Mouse (Mus musculus): Measurements from ENCODE around the gene Babam2. TPM values are rescaled to one million over a fixed set of nuclear protein-coding genes. Genes with fewer than 3 reads are reported as not detected.

The Babam2 gene
- total and polyA plus RNA-seq, 2 experiments from 2014 or later = 30.9 to 58.9 TPM

- ATAC-seq (ENCODE audit: low FRiP score) (no peak), DNase-seq (ENCODE audit: low spot score) (no peak)
- Histone ChIP-seq H3K27ac (ENCODE audit: low read depth, low read length) (no peak overlapping the region), H3K27me3 (ENCODE audit: insufficient read depth, low read length) (no peaks in the 10 kb centered on the region), H3K9ac (replicated peaks; ENCODE audit: low read length, poor library complexity, severe bottlenecking) (no peak overlapping the region), H3K36me3 (ENCODE audit: insufficient read depth, low read length) (no peaks in the 10 kb centered on the region), H3K4me2 (ENCODE audit: low read depth, low read length, poor library complexity, severe bottlenecking) (no peak overlapping the region), H3K4me3 (ENCODE audit: low read depth, low read length) (no peak overlapping the region), H3K4me1 (ENCODE audit: insufficient read depth, low read length) (no peaks in the 10 kb centered on the region), H3K9me3 (ENCODE audit: low read length) (no peaks in the 10 kb centered on the region)
- no peak for TF ChIP-seq CTCF (IDR thresholded peaks at IDR 0.05)
- WGBS = 94% methylated on average over 3 of the region's 3 CpGs
These were observed 9.5 kb upstream of the Babam2 start for GRCm38 (mm10) chr5:31687972-31688371.

GRCm38 (mm10) chr5:31693191-31693590 is 4.3 kb upstream of the Babam2 start:
- H3K4me3 ChIP-seq (ENCODE audit: low read depth, low read length) = no peak overlapping the region
- no peak for TF ChIP-seq CTCF (IDR thresholded peaks at IDR 0.05)
- no peak for DNase-seq (ENCODE audit: low spot score)
- H3K27ac ChIP-seq (ENCODE audit: low read depth, low read length) = no peak overlapping the region
- no peak for ATAC-seq (ENCODE audit: low FRiP score)
- 0 out of 2 replicates have a peak, but pooled peaks cover 4% of the 10 kb centered on the region for H3K4me1 ChIP-seq (ENCODE audit: insufficient read depth, low read length)
- no peaks in the 10 kb centered on the region for H3K9me3 ChIP-seq (ENCODE audit: low read length)
- H3K9ac ChIP-seq (replicated peaks; ENCODE audit: low read length, poor library complexity, severe bottlenecking) = no peak overlapping the region
- no peaks in the 10 kb centered on the region for H3K36me3 ChIP-seq (ENCODE audit: insufficient read depth, low read length)
- H3K4me2 ChIP-seq (ENCODE audit: low read depth, low read length, poor library complexity, severe bottlenecking) = no peak overlapping the region
- H3K27me3 ChIP-seq (ENCODE audit: insufficient read depth, low read length) = no peaks in the 10 kb centered on the region

- H3K4me2 ChIP-seq (ENCODE audit: low read depth, low read length, poor library complexity, severe bottlenecking) = peak within 1 kb of the TSS; percentile 72
- no peak for DNase-seq (ENCODE audit: low spot score)
- peak within 1 kb of the TSS; percentile 76 for H3K9ac ChIP-seq (replicated peaks; ENCODE audit: low read length, poor library complexity, severe bottlenecking)
- H3K27me3 ChIP-seq (ENCODE audit: insufficient read depth, low read length) = no peaks in the 10 kb centered on the region
- peak within 1 kb of the TSS; percentile 74 for H3K27ac ChIP-seq (ENCODE audit: low read depth, low read length)
- no peaks in the 10 kb centered on the region for H3K9me3 ChIP-seq (ENCODE audit: low read length)
- 7% methylated on average over 18 of the region's 18 CpGs for WGBS
- TF ChIP-seq CTCF (IDR thresholded peaks at IDR 0.05) = no peak
- ATAC-seq (ENCODE audit: low FRiP score) = peak; percentile 1; the same call in 1 of the 2 replicates
- H3K4me3 ChIP-seq (ENCODE audit: low read depth, low read length) = peak within 1 kb of the TSS; percentile 70
- H3K36me3 ChIP-seq (ENCODE audit: insufficient read depth, low read length) = no peaks in the 10 kb centered on the region
- H3K4me1 ChIP-seq (ENCODE audit: insufficient read depth, low read length) = 0 out of 2 replicates have a peak, but pooled peaks cover 4% of the 10 kb centered on the region
These were observed 377 bp upstream of the Babam2 start, which contains the start of gene Rbks for GRCm38 (mm10) chr5:31696971-31697643. TSS of gene Rbks (minus strand) at chr5:31697627.

- peak overlapping the region; percentile 72 for H3K4me2 ChIP-seq (ENCODE audit: low read depth, low read length, poor library complexity, severe bottlenecking)
- ATAC-seq (ENCODE audit: low FRiP score) (peak; percentile 85), DNase-seq (ENCODE audit: low spot score) (peak; percentile 86)
- H3K9me3 ChIP-seq (ENCODE audit: low read length) = no peaks in the 10 kb centered on the region
- WGBS = 2% methylated on average over 16 of the region's 16 CpGs
- no peaks in the 10 kb centered on the region for H3K27me3 ChIP-seq (ENCODE audit: insufficient read depth, low read length)
- H3K4me3 ChIP-seq (ENCODE audit: low read depth, low read length) = peak overlapping the region; percentile 70
- 0 out of 2 replicates have a peak, but pooled peaks cover 4% of the 10 kb centered on the region for H3K4me1 ChIP-seq (ENCODE audit: insufficient read depth, low read length)
- peak overlapping the region; percentile 74 for H3K27ac ChIP-seq (ENCODE audit: low read depth, low read length)
- TF ChIP-seq CTCF (IDR thresholded peaks at IDR 0.05) = no peak
- H3K9ac ChIP-seq (replicated peaks; ENCODE audit: low read length, poor library complexity, severe bottlenecking) = peak overlapping the region; percentile 76
- H3K36me3 ChIP-seq (ENCODE audit: insufficient read depth, low read length) = no peaks in the 10 kb centered on the region
These were observed 828 bp downstream of the Babam2 start for GRCm38 (mm10) chr5:31698297-31698726.

DNA sequence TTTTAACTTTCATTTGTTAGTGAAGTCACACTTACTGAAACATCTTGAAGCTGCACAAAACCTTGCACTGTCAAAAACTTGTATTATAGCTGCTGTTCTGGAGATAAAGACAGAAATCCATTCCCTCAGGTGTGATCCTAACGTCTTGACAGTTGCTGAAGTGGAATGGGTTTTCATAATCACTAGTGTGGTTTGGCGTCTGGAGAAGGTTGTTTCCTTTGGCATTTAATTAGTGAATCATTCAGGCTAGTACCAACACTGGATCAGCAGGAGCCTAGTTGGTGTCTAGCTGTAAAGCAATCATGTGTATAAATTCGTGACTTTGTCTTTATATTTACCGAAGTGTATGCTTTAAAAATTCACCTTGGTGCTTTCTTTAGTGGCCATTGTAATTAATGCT is 1.4 kb downstream of the Babam2 start:
- DNase-seq (ENCODE audit: low spot score) (no peak), ATAC-seq (ENCODE audit: low FRiP score) (no peak)
- Histone ChIP-seq H3K4me1 (ENCODE audit: insufficient read depth, low read length) (0 out of 2 replicates have a peak, but pooled peaks cover 4% of the 10 kb centered on the region), H3K27ac (ENCODE audit: low read depth, low read length) (no peak overlapping the region), H3K4me3 (ENCODE audit: low read depth, low read length) (peak overlapping the region; percentile 70; the same call in 1 of the 2 replicates), H3K9me3 (ENCODE audit: low read length) (no peaks in the 10 kb centered on the region), H3K27me3 (ENCODE audit: insufficient read depth, low read length) (no peaks in the 10 kb centered on the region), H3K9ac (replicated peaks; ENCODE audit: low read length, poor library complexity, severe bottlenecking) (no peak overlapping the region), H3K4me2 (ENCODE audit: low read depth, low read length, poor library complexity, severe bottlenecking) (peak overlapping the region; percentile 72; the same call in 1 of the 2 replicates), H3K36me3 (ENCODE audit: insufficient read depth, low read length) (no peaks in the 10 kb centered on the region)
- TF ChIP-seq CTCF (IDR thresholded peaks at IDR 0.05) = no peak
- 45% methylated on average over 4 of the region's 4 CpGs for WGBS

GRCm38 (mm10) chr5:31699397-31699796 is 1.9 kb downstream of the Babam2 start:
- 0 out of 2 replicates have a peak, but pooled peaks cover 4% of the 10 kb centered on the region for H3K4me1 ChIP-seq (ENCODE audit: insufficient read depth, low read length)
- H3K4me3 ChIP-seq (ENCODE audit: low read depth, low read length) = no peak overlapping the region
- no peak overlapping the region for H3K4me2 ChIP-seq (ENCODE audit: low read depth, low read length, poor library complexity, severe bottlenecking)
- H3K36me3 ChIP-seq (ENCODE audit: insufficient read depth, low read length) = no peaks in the 10 kb centered on the region
- no peak overlapping the region for H3K27ac ChIP-seq (ENCODE audit: low read depth, low read length)
- no peaks in the 10 kb centered on the region for H3K27me3 ChIP-seq (ENCODE audit: insufficient read depth, low read length)
- ATAC-seq (ENCODE audit: low FRiP score) = no peak
- H3K9ac ChIP-seq (replicated peaks; ENCODE audit: low read length, poor library complexity, severe bottlenecking) = no peak overlapping the region
- TF ChIP-seq CTCF (IDR thresholded peaks at IDR 0.05) = no peak
- no peak for DNase-seq (ENCODE audit: low spot score)
- no peaks in the 10 kb centered on the region for H3K9me3 ChIP-seq (ENCODE audit: low read length)
